Mouse (Mus musculus) spleen, adult 2 months (tissue): ENCODE measurements around the gene Gga1.

ENCODE experiments used
- CTCF ChIP-seq: fragments of 200-500 bp; IDR thresholded peaks from 2 replicates; pipeline ENCODE4 v1.5.1; 2011; ENCODE audit warnings: mild to moderate bottlenecking, inconsistent platforms; ENCODE audit not compliant: insufficient read depth, insufficient read length, insufficient replicate concordance; ENCODE audit errors: extremely low read depth
- POLR2A ChIP-seq: fragments of 200-500 bp; IDR thresholded peaks from 2 replicates; pipeline ENCODE4 v1.6.1; 2011; ENCODE audit warnings: low read depth, low read length, inconsistent platforms

DNA sequence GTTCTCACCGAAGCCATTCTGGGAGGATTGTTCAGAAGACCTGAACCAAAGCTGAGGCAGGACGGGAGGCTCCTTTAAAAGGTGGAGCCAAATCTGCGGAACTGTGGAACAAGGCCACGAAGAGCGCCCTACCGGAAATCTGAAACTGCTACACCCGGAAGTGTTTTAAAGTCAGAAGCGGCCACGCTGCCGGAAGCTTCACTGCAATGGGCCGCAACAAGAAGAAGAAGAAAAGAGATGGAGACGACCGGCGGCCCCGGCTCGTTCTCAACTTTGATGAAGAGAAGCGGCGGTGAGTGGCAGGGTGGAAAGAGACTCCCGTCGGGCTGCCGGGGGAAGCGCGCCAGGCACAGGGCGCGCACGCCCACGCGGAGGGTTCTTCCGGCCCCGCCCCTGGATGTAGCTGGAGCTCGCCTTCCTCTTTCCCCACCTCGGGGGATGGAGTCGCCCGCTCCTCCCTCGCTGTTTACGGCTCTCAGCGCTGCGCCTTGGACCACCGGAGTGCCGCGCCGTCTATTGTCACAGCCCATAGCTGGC, 57.9 kb downstream of the Gga1 start, which contains the start of gene Nol12:
- peak; percentile 9; the same call in 1 of the 2 replicates for TF ChIP-seq CTCF
- no peak; the same call in 1 of the 2 replicates for TF ChIP-seq POLR2A
